Mouse (Mus musculus) adrenal gland, adult 2 months (tissue): ENCODE measurements around the gene Gm15155. TPM values are rescaled to one million over a fixed set of nuclear protein-coding genes. Genes with fewer than 3 reads are reported as not detected.
"Not testable (repeated sequence)": the region's sequence is repeated elsewhere in the genome, so short reads cannot be mapped to it uniquely, and the experiment has no call there.

Experiments
- DNase-seq: peaks from one replicate; pipeline ENCODE4 v3.0.0; 2021
- polyA plus RNA-seq: library from polyadenylated mRNA; depleted of rRNA; stranded (reverse); fragments of >200 nt; gene quantifications from 2 replicates; pipeline ENCODE4 v1.2.3, GENCODE M21; 2012; rRNA removed
- total RNA-seq, 2 experiments: library from RNA; stranded (reverse); gene quantifications; 2 replicates each; pipeline ENCODE4 v1.2.3; 2021

The Gm15155 gene
- total and polyA plus RNA-seq, 3 experiments = not detected

GRCm38 (mm10) chrX:156155776-156156175 is 531.2 kb downstream of the Gm15155 start:
- DNase-seq = no peak

GRCm38 (mm10) chrX:156171587-156171986 is 547.0 kb downstream of the Gm15155 start:
- no peak for DNase-seq

- DNase-seq = not testable (repeated sequence)
Observed at GRCm38 (mm10) chrX:156303806-156304205, 679.3 kb downstream of the Gm15155 start.

Other genes with a start within 250 kb of the Gm15155 start
- under 1 TPM; 0.14 to 0.55 TPM for gene Ptchd1, start 927 bp upstream of the Gm15155 start, total RNA-seq
- 0.50 TPM in 1 of 2 replicates, not detected in the other for gene Ptchd1, start 927 bp upstream of the Gm15155 start, polyA plus RNA-seq